Mouse (Mus musculus) MEL (cell line): ENCODE measurements around the gene Rps6kb2. TPM values are rescaled to one million over a fixed set of nuclear protein-coding genes. Genes with fewer than 3 reads are reported as not detected.

Experiments
- DNase-seq: peaks from one replicate; pipeline ENCODE4 v3.0.0; 2011; ENCODE audit warnings: low read depth, low spot score
- H3K27ac ChIP-seq: 2 replicates; pipeline ENCODE4 v1.5.1; 2012; ENCODE audit warnings: low read depth, mild to moderate bottlenecking, control low read depth, low read length, moderate library complexity; ENCODE audit not compliant: control insufficient read depth
- H3K27me3 ChIP-seq, 2 experiments: fragments of 150-350 bp in 1 of 2; sonication (generic) in 1 of 2; 2 replicates each; pipeline ENCODE4 v1.6.1; 2012; ENCODE audit warnings: low read length in 2 of 2, mild to moderate bottlenecking in 2 of 2, improper control_type of control experiment in 1 of 2, moderate library complexity in 1 of 2; ENCODE audit not compliant: insufficient read depth in 2 of 2, control insufficient read depth in 1 of 2
- H3K36me3 ChIP-seq, 2 experiments: 2 replicates each; pipeline ENCODE4 v1.6.1; 2012 to 2014; ENCODE audit warnings: low read length in 2 of 2, improper control_type of control experiment in 1 of 2, inconsistent platforms in 1 of 2, mild to moderate bottlenecking in 1 of 2; ENCODE audit not compliant: insufficient read depth in 2 of 2, control insufficient read depth in 1 of 2
- H3K4me1 ChIP-seq, 2 experiments: fragments of 150-350 bp in 1 of 2; sonication (generic) in 1 of 2; 2 replicates each; pipeline ENCODE4 v1.6.1; 2012; ENCODE audit warnings: low read length in 2 of 2, improper control_type of control experiment in 1 of 2, mild to moderate bottlenecking in 1 of 2; ENCODE audit not compliant: insufficient read depth in 2 of 2, control insufficient read depth in 1 of 2
- H3K4me3 ChIP-seq, 2 experiments: fragments of 150-350 bp in 1 of 2; sonication (generic) in 1 of 2; 2 replicates each; pipeline ENCODE4 v1.5.1; 2012; ENCODE audit warnings: low read depth in 2 of 2, low read length in 2 of 2, mild to moderate bottlenecking in 2 of 2, moderate library complexity in 2 of 2, control low read depth in 1 of 2, improper control_type of control experiment in 1 of 2; ENCODE audit not compliant: control insufficient read depth in 1 of 2, insufficient read depth in 1 of 2
- H3K79me2 ChIP-seq: 2 replicates; pipeline ENCODE4 v1.6.1; 2012; ENCODE audit warnings: mild to moderate bottlenecking, low read length, moderate library complexity; ENCODE audit not compliant: control insufficient read depth, poor library complexity, insufficient read depth
- H3K9ac ChIP-seq: 2 replicates; pipeline ENCODE4 v1.6.1; 2012; ENCODE audit warnings: low read depth, mild to moderate bottlenecking, control low read depth, low read length, moderate library complexity; ENCODE audit not compliant: control insufficient read depth, poor library complexity, severe bottlenecking
- H3K9me3 ChIP-seq: fragments of 150-350 bp; sonication (generic); replicated peaks from 2 replicates; pipeline ENCODE4 v1.6.1; 2012; ENCODE audit warnings: mild to moderate bottlenecking, low read length, improper control_type of control experiment, moderate library complexity; ENCODE audit not compliant: insufficient read depth
- CHD2 ChIP-seq: IDR thresholded peaks from 2 replicates; pipeline ENCODE4 v1.6.1; 2011; ENCODE audit warnings: low read length, improper control_type of control experiment
- CTCF ChIP-seq, 3 experiments: IDR thresholded peaks in 2 of 3; conservative IDR thresholded peaks in 1 of 3; 2 replicates each; pipeline ENCODE4 v1.5.1; 2011 to 2012; ENCODE audit warnings: low read length in 3 of 3, low read depth in 2 of 3, mild to moderate bottlenecking in 2 of 3, improper control_type of control experiment in 1 of 3, inconsistent platforms in 1 of 3, mixed read lengths in 1 of 3, moderate library complexity in 1 of 3; ENCODE audit not compliant: control insufficient read depth in 1 of 3, insufficient read depth in 1 of 3, poor library complexity in 1 of 3, severe bottlenecking in 1 of 3
- E2F4 ChIP-seq: IDR thresholded peaks from 2 replicates; pipeline ENCODE4 v1.6.1; 2011; ENCODE audit warnings: low read depth, low read length, improper control_type of control experiment, borderline replicate concordance
- ELF1 ChIP-seq: IDR thresholded peaks from 2 replicates; pipeline ENCODE4 v1.6.1; 2014; ENCODE audit warnings: low read depth, mild to moderate bottlenecking, inconsistent platforms, low read length, improper control_type of control experiment, moderate library complexity
- EP300 ChIP-seq, 2 experiments: IDR thresholded peaks; 2 replicates each; pipeline ENCODE4 v1.6.1; 2011; ENCODE audit warnings: improper control_type of control experiment in 2 of 2, low read length in 2 of 2, low read depth in 1 of 2, mild to moderate bottlenecking in 1 of 2
- GABPA ChIP-seq: IDR thresholded peaks from 2 replicates; pipeline ENCODE4 v1.6.1; 2012; ENCODE audit warnings: low read depth, mild to moderate bottlenecking, inconsistent platforms, low read length, improper control_type of control experiment, moderate library complexity
- GATA1 ChIP-seq: IDR thresholded peaks from 2 replicates; pipeline ENCODE4 v1.6.1; 2011; ENCODE audit warnings: low read depth, low read length, improper control_type of control experiment
- JUND ChIP-seq: IDR thresholded peaks from 2 replicates; pipeline ENCODE4 v1.6.1; 2011; ENCODE audit warnings: low read depth, mild to moderate bottlenecking, improper control_type of control experiment, low read length
- KAT2A ChIP-seq: conservative IDR thresholded peaks from 2 replicates; pipeline ENCODE4 v1.6.1; 2012; ENCODE audit warnings: low read depth, low read length, improper control_type of control experiment, inconsistent platforms
- MAFK ChIP-seq: IDR thresholded peaks from 2 replicates; pipeline ENCODE4 v1.6.1; 2011; ENCODE audit warnings: low read depth, mild to moderate bottlenecking, low read length, improper control_type of control experiment, borderline replicate concordance
- MAX ChIP-seq: IDR thresholded peaks from 2 replicates; pipeline ENCODE4 v1.6.1; 2011; ENCODE audit warnings: low read length, improper control_type of control experiment
- MAZ ChIP-seq: IDR thresholded peaks from 2 replicates; pipeline ENCODE4 v1.6.1; 2012; ENCODE audit warnings: low read depth, mild to moderate bottlenecking, inconsistent platforms, low read length, improper control_type of control experiment
- MYB ChIP-seq: IDR thresholded peaks from 2 replicates; pipeline ENCODE4 v1.6.1; 2011; ENCODE audit warnings: mild to moderate bottlenecking, low read depth, low read length, improper control_type of control experiment
- NELFE ChIP-seq: IDR thresholded peaks from 2 replicates; pipeline ENCODE4 v1.6.1; 2011; ENCODE audit warnings: low read depth, low read length, improper control_type of control experiment
- POLR2A ChIP-seq, 2 experiments: IDR thresholded peaks; 2 replicates each; pipeline ENCODE4 v1.6.1; 2011 to 2012; ENCODE audit warnings: low read length in 2 of 2, mild to moderate bottlenecking in 2 of 2, control low read depth in 1 of 2, improper control_type of control experiment in 1 of 2, low read depth in 1 of 2, moderate library complexity in 1 of 2; ENCODE audit not compliant: control insufficient read depth in 1 of 2, insufficient read depth in 1 of 2, poor library complexity in 1 of 2
- TAL1 ChIP-seq: IDR thresholded peaks from 2 replicates; pipeline ENCODE4 v1.6.1; 2012; ENCODE audit warnings: mild to moderate bottlenecking, inconsistent platforms, low read length, moderate library complexity, mixed read lengths
- UBTF ChIP-seq: IDR thresholded peaks from 2 replicates; pipeline ENCODE4 v1.6.1; 2012; ENCODE audit warnings: low read depth, mild to moderate bottlenecking, inconsistent platforms, low read length, improper control_type of control experiment, moderate library complexity, borderline replicate concordance; ENCODE audit not compliant: insufficient read depth
- USF1 ChIP-seq: IDR thresholded peaks from 2 replicates; pipeline ENCODE4 v1.6.1; 2014; ENCODE audit warnings: low read depth, mild to moderate bottlenecking, inconsistent platforms, low read length, improper control_type of control experiment, moderate library complexity
- polyA plus RNA-seq, 2 experiments: library from polyadenylated mRNA; stranded (reverse) in 1 of 2; unstranded in 1 of 2; fragments of >175 nt in 1 of 2; fragments of >200 nt in 1 of 2; gene quantifications; 2 replicates each; pipeline versions ENCODE4 v1.2.1 to v1.2.4; 2012; ENCODE audit warnings: low replicate concordance in 2 of 2, low read depth in 1 of 2; ENCODE audit not compliant: insufficient read length in 2 of 2, insufficient read depth in 1 of 2, missing spikeins in 1 of 2
- total RNA-seq: library from RNA; depleted of rRNA; stranded (reverse); fragments of 300-350 nt; gene quantifications from 2 replicates; pipeline ENCODE4 v1.2.3, GENCODE M21; 2012

The Rps6kb2 gene
- total and polyA plus RNA-seq, 3 experiments = 8.7 to 19.8 TPM; not detected in 1

GRCm38 (mm10) chr19:4149764-4150461 lies 13.2 kb downstream of the Rps6kb2 start:
- Histone ChIP-seq H3K4me1 (peaks cover 9 to 18% of the 10 kb centered on the region in 2 experiments; a peak in 3 of 4 replicates), H3K9ac (no peak overlapping the region)

GRCm38 (mm10) chr19:4149283-4149682 lies 13.9 kb downstream of the Rps6kb2 start:
- TF ChIP-seq GATA1 = no peak
- TF ChIP-seq MYB = no peak
- TF ChIP-seq UBTF = no peak
- TF ChIP-seq KAT2A = no peak
- TF ChIP-seq MAX = no peak
- no peak for TF ChIP-seq MAZ
- no peak for TF ChIP-seq ELF1
- no peak for TF ChIP-seq POLR2A (IDR thresholded peaks at IDR 0.05; ENCODE audit: control insufficient read depth in 1 of 2, insufficient read depth in 1 of 2, low read depth in 1 of 2, low read length in 2 of 2, poor library complexity in 1 of 2)
- no peak for TF ChIP-seq EP300 (IDR thresholded peaks at IDR 0.05; ENCODE audit: low read depth in 1 of 2, low read length in 2 of 2)
- TF ChIP-seq USF1 = no peak
- TF ChIP-seq E2F4 = no peak
- no peak for TF ChIP-seq GABPA
- no peak for TF ChIP-seq MAFK
- TF ChIP-seq CTCF (IDR thresholded peaks at IDR 0.05 in 2 of 3, conservative IDR thresholded peaks at IDR 0.05 in 1 of 3; ENCODE audit: control insufficient read depth in 1 of 3, insufficient read depth in 1 of 3, low read depth in 2 of 3, low read length in 3 of 3, poor library complexity in 1 of 3, severe bottlenecking in 1 of 3) = no peak
- no peak for TF ChIP-seq TAL1
- no peak for TF ChIP-seq NELFE
- no peak for TF ChIP-seq JUND
- no peak for TF ChIP-seq CHD2
- TF ChIP-seq, all 39 proteins: peak for 0
- peaks cover 9% of the 10 kb centered on the region for H3K79me2 ChIP-seq
- H3K27me3 ChIP-seq = no peaks in the 10 kb centered on the region
- peak overlapping the region; percentile 73 to 99 for H3K4me3 ChIP-seq
- H3K9ac ChIP-seq = peak overlapping the region; percentile 78
- no peak for DNase-seq
- peaks cover 1 to 4% of the 10 kb centered on the region in 2 experiments; a peak in 2 of 4 replicates for H3K36me3 ChIP-seq
- H3K9me3 ChIP-seq = no peaks in the 10 kb centered on the region
- H3K27ac ChIP-seq = no peak overlapping the region
- peaks cover 8 to 17% of the 10 kb centered on the region in 2 experiments; a peak in 3 of 4 replicates for H3K4me1 ChIP-seq

More at GRCm38 (mm10) chr19:4149764-4150461, 13.2 kb downstream of the Rps6kb2 start:
- Histone ChIP-seq H3K27ac (no peak overlapping the region), H3K36me3 (peaks cover 1 to 5% of the 10 kb centered on the region in 2 experiments; a peak in 2 of 4 replicates), H3K4me3 (no peak overlapping the region), H3K9me3 (no peaks in the 10 kb centered on the region), H3K79me2 (peaks cover 11% of the 10 kb centered on the region), H3K27me3 (no peaks in the 10 kb centered on the region)
- TF ChIP-seq MAZ (no peak), CHD2 (no peak), TAL1 (no peak), NELFE (no peak)
- DNase-seq = no peak
